ENCODE assay signal across 11 mouse cellular contexts in the genomic region with DNA sequence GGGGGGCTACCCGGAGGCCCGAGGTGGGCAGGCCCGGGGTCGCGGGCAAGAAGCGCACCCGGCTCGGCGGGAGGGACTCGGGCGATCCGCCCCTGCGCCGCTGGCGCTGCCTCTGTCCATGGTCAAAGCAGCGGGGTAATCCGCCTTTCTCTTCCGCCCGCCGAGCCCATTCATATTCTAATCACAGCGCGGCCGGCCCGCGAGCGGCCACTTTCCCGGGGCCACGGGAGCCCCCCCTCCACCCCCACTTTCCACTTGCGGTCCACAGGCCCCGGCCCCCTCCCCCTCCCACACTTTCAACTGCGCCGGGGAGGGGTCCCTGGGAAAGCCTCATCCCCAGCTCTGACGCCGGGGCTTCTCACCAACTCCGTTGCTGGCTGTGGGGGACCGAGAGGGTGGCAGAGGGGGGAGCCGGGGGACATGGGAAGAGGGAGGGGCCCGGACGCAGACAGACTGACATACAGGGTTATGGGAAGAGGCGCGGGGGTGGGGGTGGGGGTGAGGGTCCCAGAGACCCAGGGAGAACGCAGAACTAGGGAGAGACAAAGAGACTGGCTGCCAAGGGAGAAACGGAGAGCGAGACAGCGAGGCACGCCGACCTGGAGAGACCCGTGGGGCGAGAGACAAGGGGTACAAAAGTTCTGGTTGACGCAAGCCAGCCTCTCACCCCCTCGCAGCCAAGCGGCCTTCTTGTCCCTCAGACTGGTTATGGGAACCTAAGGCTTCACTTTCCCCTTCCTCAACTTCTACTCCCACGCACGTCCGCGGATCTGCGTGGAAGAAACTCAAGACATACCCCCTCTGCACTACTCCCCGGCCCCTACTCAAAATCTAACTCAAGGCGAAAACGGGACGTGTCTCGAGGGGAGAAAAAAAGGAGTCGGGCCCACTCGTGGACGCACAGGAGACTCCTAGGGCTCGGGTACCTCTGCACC. TPM values are rescaled to one million over a fixed set of nuclear protein-coding genes. Genes with fewer than 3 reads are reported as not detected.
DNase-seq lines count a peak whose midpoint lies in the region; ATAC-seq and TF ChIP-seq lines count a peak whose summit lies in the region.
"Had no signal": no experiment of that assay in that cellular context is flagged by ENCODE, and none has a peak within 500 bp of the region (broad histone marks: within the 10 kb centered on the region; RNA-seq: fewer than 3 reads in every experiment).

No protein-coding gene starts in this region.

- H3K4me3 ChIP-seq in ES-Bruce4 (ENCODE audit: low read depth, low read length), result peak overlapping the region; percentile 65
- peak overlapping the region; percentile 35 for H3K4me3 ChIP-seq in embryonic facial prominence, embryonic 14.5 days (ENCODE audit: low read depth, low read length)
- H3K4me3 ChIP-seq in intestine, embryonic 15.5 days (replicated peaks), result peak overlapping the region; percentile 31
- peak overlapping the region; percentile 79 for H3K4me3 ChIP-seq in midbrain, embryonic 11.5 days (ENCODE audit: low read depth, low read length)
- H3K4me3 ChIP-seq: erythroblast, embryonic 14.5 days had no signal

- H3K4me2 ChIP-seq in embryonic facial prominence, embryonic 14.5 days (ENCODE audit: low read depth, low read length), result peak overlapping the region; percentile 55
- H3K4me2 ChIP-seq in intestine, embryonic 15.5 days (replicated peaks), result peak overlapping the region; percentile 56
- peak overlapping the region; percentile 90 for H3K4me2 ChIP-seq in midbrain, embryonic 11.5 days

- TF ChIP-seq EP300 in ES-Bruce4 (IDR thresholded peaks at IDR 0.05; ENCODE audit: insufficient read depth, low read depth, low read length), result no peak

- TF ChIP-seq CTCF in ES-Bruce4 (IDR thresholded peaks at IDR 0.05; ENCODE audit: low read depth, low read length), result no peak

- intact Hi-C loops in gastrocnemius, postnatal 14 days (cut with DNase I; ENCODE audit: low total_unique reads), result no loop called here

- H3K4me1 ChIP-seq in ES-Bruce4 (ENCODE audit: control insufficient read depth, insufficient read depth, low read length), result no peaks in the 10 kb centered on the region
- peaks cover 15% of the 10 kb centered on the region for H3K4me1 ChIP-seq in embryonic facial prominence, embryonic 14.5 days (ENCODE audit: control insufficient read depth, insufficient read depth, low read length)
- peaks cover 41% of the 10 kb centered on the region for H3K4me1 ChIP-seq in intestine, embryonic 15.5 days (replicated peaks)
- peaks cover 23% of the 10 kb centered on the region for H3K4me1 ChIP-seq in midbrain, embryonic 11.5 days (ENCODE audit: control insufficient read depth, insufficient read depth, low read length)

- H3K27ac ChIP-seq in ES-Bruce4 (ENCODE audit: insufficient read depth, low read length), result no peak overlapping the region
- H3K27ac ChIP-seq in embryonic facial prominence, embryonic 14.5 days (replicated peaks; ENCODE audit: low read depth, low read length), result no peak overlapping the region
- no peak overlapping the region for H3K27ac ChIP-seq in intestine, embryonic 15.5 days
- peak overlapping the region; percentile 99 for H3K27ac ChIP-seq in midbrain, embryonic 11.5 days (ENCODE audit: low read depth, low read length)

- WGBS in embryonic facial prominence, embryonic 14.5 days, result 2% methylated on average over 43 of the region's 66 CpGs
- 1% methylated on average over 65 of the region's 66 CpGs for WGBS in intestine, embryonic 15.5 days
- 2% methylated on average over 66 of the region's 66 CpGs for WGBS in midbrain, embryonic 11.5 days

- peaks cover 40% of the 10 kb centered on the region for H3K27me3 ChIP-seq in ES-Bruce4 (ENCODE audit: control insufficient read depth, insufficient read depth, low read length, poor library complexity, severe bottlenecking)
- H3K27me3 ChIP-seq in embryonic facial prominence, embryonic 14.5 days (replicated peaks; ENCODE audit: control insufficient read depth, insufficient read depth, low read length), result peaks cover 89% of the 10 kb centered on the region
- peaks cover 82% of the 10 kb centered on the region for H3K27me3 ChIP-seq in intestine, embryonic 15.5 days (replicated peaks)
- H3K27me3 ChIP-seq in midbrain, embryonic 11.5 days (ENCODE audit: control insufficient read depth, insufficient read depth, low read length), result peaks cover 14% of the 10 kb centered on the region; the same call in 1 of the 2 replicates
- H3K27me3 ChIP-seq: CH12.LX had no signal

- peaks cover 4% of the 10 kb centered on the region; the same call in 1 of the 2 replicates for H3K9me3 ChIP-seq in ES-Bruce4 (replicated peaks; ENCODE audit: control insufficient read depth, insufficient read depth, low read length, poor library complexity, severe bottlenecking)
- H3K9me3 ChIP-seq in embryonic facial prominence, embryonic 14.5 days (ENCODE audit: control insufficient read depth, low read length), result no peaks in the 10 kb centered on the region
- H3K9me3 ChIP-seq in intestine, embryonic 15.5 days, result no peaks in the 10 kb centered on the region
- H3K9me3 ChIP-seq in midbrain, embryonic 11.5 days (ENCODE audit: control insufficient read depth, low read length), result no peaks in the 10 kb centered on the region

- H3K9ac ChIP-seq in ES-Bruce4 (ENCODE audit: low read depth, poor library complexity, severe bottlenecking), result peak overlapping the region; percentile 0; the same call in 1 of the 2 replicates
- H3K9ac ChIP-seq in embryonic facial prominence, embryonic 14.5 days (ENCODE audit: low read depth, low read length), result no peak overlapping the region
- no peak overlapping the region for H3K9ac ChIP-seq in intestine, embryonic 15.5 days
- H3K9ac ChIP-seq in midbrain, embryonic 11.5 days (ENCODE audit: low read length), result peak overlapping the region; percentile 68

- H3K36me3 ChIP-seq in ES-Bruce4 (ENCODE audit: control insufficient read depth, insufficient read depth, low read length, poor library complexity, severe bottlenecking), result no peaks in the 10 kb centered on the region
- no peaks in the 10 kb centered on the region for H3K36me3 ChIP-seq in embryonic facial prominence, embryonic 14.5 days (ENCODE audit: control insufficient read depth, insufficient read depth, low read length)
- no peaks in the 10 kb centered on the region for H3K36me3 ChIP-seq in intestine, embryonic 15.5 days
- H3K36me3 ChIP-seq in midbrain, embryonic 11.5 days (ENCODE audit: control insufficient read depth, insufficient read depth, low read length), result no peaks in the 10 kb centered on the region

- ATAC-seq in embryonic facial prominence, embryonic 14.5 days (ENCODE audit: low read depth), result peak; percentile 24; the same call in 1 of the 2 replicates
- 0 out of 2 replicates have a peak, but pooled peaks have one; percentile 17 for ATAC-seq in intestine, embryonic 15.5 days
- ATAC-seq in midbrain, embryonic 11.5 days (ENCODE audit: low FRiP score), result peak; percentile 81
- ATAC-seq in frontal cortex, adult (ENCODE audit: low TSS enrichment), result no peak

- no peak for TF ChIP-seq POLR2A in ES-Bruce4 (IDR thresholded peaks at IDR 0.05; ENCODE audit: insufficient read depth, low read length)

- DNase-seq in gastrocnemius, postnatal 14 days, result peak; percentile 20
- DNase-seq in gastrocnemius, adult 8-10 months (ENCODE audit: low spot score in 2 of 2), result no peak
- DNase-seq in embryonic facial prominence, embryonic 14.5 days (ENCODE audit: low spot score), result peak; percentile 56
- DNase-seq in midbrain, embryonic 11.5 days (ENCODE audit: low spot score, missing footprints), result peak; percentile 98
- DNase-seq in thymus, postnatal 25 days, result no peak

RNA-seq across cellular contexts. Expression of a gene that starts 0.7 kb away (rescaled TPM):
- under 1 TPM in 1 of 2 experiments, not detected in 1; 0.06 TPM for total RNA-seq in gastrocnemius, postnatal 14 days (2021)
- total RNA-seq in gastrocnemius, adult 8-10 months (2022), result not detected
- 0.29 and 0.30 TPM in 2 replicates for polyA plus RNA-seq in ES-Bruce4 (2011; ENCODE audit: insufficient read depth, insufficient read length, low read depth, missing spikeins)
- 0.15 and 0.50 TPM in 2 replicates for polyA plus RNA-seq in embryonic facial prominence, embryonic 14.5 days (2014; fragmentation: Nextera tagmentation; extraction: Ambion mirVana)
- polyA plus RNA-seq in intestine, embryonic 15.5 days (2015; fragmentation: Nextera tagmentation; extraction: Ambion mirVana), result not detected in 2 replicates
- polyA plus RNA-seq in midbrain, embryonic 11.5 days (2014; fragmentation: Nextera tagmentation; extraction: Ambion mirVana), result 64.7 and 68.0 TPM in 2 replicates
- total RNA-seq: neutrophil, adult 5-6 weeks had no signal
- polyA plus RNA-seq: erythroblast, embryonic 14.5 days had no signal

Comparison
In these comparisons a context has a peak if more than half of its experiments do, and no peak if none do; other contexts are left out.
1. DNase-seq: peak in gastrocnemius, postnatal 14 days (single experiment), embryonic facial prominence, embryonic 14.5 days (single experiment) and midbrain, embryonic 11.5 days (single experiment); none in gastrocnemius, adult 8-10 months (0 of 2) and thymus, postnatal 25 days (single experiment).
2. H3K9ac ChIP-seq: peak in ES-Bruce4 (single experiment) and midbrain, embryonic 11.5 days (single experiment); none in embryonic facial prominence, embryonic 14.5 days (single experiment) and intestine, embryonic 15.5 days (single experiment).
3. RNA of a gene that starts 0.7 kb away (polyA plus RNA-seq): 64.7 to 68.0 TPM in midbrain, embryonic 11.5 days; 0.29 to 0.30 TPM in ES-Bruce4, 0.15 to 0.50 TPM in embryonic facial prominence, embryonic 14.5 days and not detected in intestine, embryonic 15.5 days; every median in the first group is over 10 times any median in the second.
4. Peak in every context shown above with its lines, with median percentiles within 50 percentile points of each other: H3K4me3 ChIP-seq and H3K4me2 ChIP-seq.